Mouse (Mus musculus): Measurements from ENCODE around the gene Ift140. TPM values are rescaled to one million over a fixed set of nuclear protein-coding genes. Genes with fewer than 3 reads are reported as not detected.
A peak's percentile ranks its signal among the peaks of the same experiment; 100 is the strongest.
"Not testable (repeated sequence)": the region's sequence is repeated elsewhere in the genome, so short reads cannot be mapped to it uniquely, and the experiment has no call there.

The Ift140 gene
- polyA plus RNA-seq, 1 experiment from 2014 or later = 145 TPM

- Histone ChIP-seq H3K4me2 (ENCODE audit: low read depth, low read length) (no peak within 1 kb of the TSS), H3K9ac (ENCODE audit: low read depth, low read length) (no peak within 1 kb of the TSS), H3K4me3 (ENCODE audit: low read depth, low read length) (no peak within 1 kb of the TSS), H3K36me3 (ENCODE audit: control insufficient read depth, insufficient read depth) (no peaks in the 10 kb centered on the region), H3K27ac (ENCODE audit: low read length) (no peak within 1 kb of the TSS), H3K4me1 (ENCODE audit: control insufficient read depth, low read depth, low read length) (peaks cover 17% of the 10 kb centered on the region), H3K27me3 (ENCODE audit: control insufficient read depth, insufficient read depth, low read depth, low read length) (no peaks in the 10 kb centered on the region), H3K9me3 (replicated peaks; ENCODE audit: control insufficient read depth, low read length) (no peaks in the 10 kb centered on the region)
- ATAC-seq (ENCODE audit: low read depth) = no peak
- WGBS (ENCODE audit: insufficient replicate concordance) = 13% methylated on average over 3 of the region's 3 CpGs
Measured at GRCm38 (mm10) chr17:25120406-25120805, 104.5 kb downstream of the Ift140 start, which contains the start of gene Ptx4. Ptx4 (plus strand) TSS chr17:25120760.

GRCm38 (mm10) chr17:25123979-25124378, 108.1 kb downstream of the Ift140 start:
- no peak overlapping the region for H3K27ac ChIP-seq (ENCODE audit: low read length)
- H3K4me3 ChIP-seq (ENCODE audit: low read depth, low read length) = no peak overlapping the region
- H3K36me3 ChIP-seq (ENCODE audit: control insufficient read depth, insufficient read depth) = no peaks in the 10 kb centered on the region
- H3K27me3 ChIP-seq (ENCODE audit: control insufficient read depth, insufficient read depth, low read depth, low read length) = no peaks in the 10 kb centered on the region
- 23% methylated on average over 7 of the region's 7 CpGs for WGBS (ENCODE audit: insufficient replicate concordance)
- H3K9ac ChIP-seq (ENCODE audit: low read depth, low read length) = no peak overlapping the region
- no peak overlapping the region for H3K4me2 ChIP-seq (ENCODE audit: low read depth, low read length)
- H3K9me3 ChIP-seq (replicated peaks; ENCODE audit: control insufficient read depth, low read length) = no peaks in the 10 kb centered on the region
- H3K4me1 ChIP-seq (ENCODE audit: control insufficient read depth, low read depth, low read length) = peaks cover 37% of the 10 kb centered on the region
- no peak for ATAC-seq (ENCODE audit: low read depth)

GRCm38 (mm10) chr17:25125442-25126060, 109.7 kb downstream of the Ift140 start:
- H3K4me2 ChIP-seq (ENCODE audit: low read depth, low read length); H3K9ac ChIP-seq (ENCODE audit: low read depth, low read length); H3K4me3 ChIP-seq (ENCODE audit: low read depth, low read length); H3K9me3 ChIP-seq (replicated peaks; ENCODE audit: control insufficient read depth, low read length); H3K27me3 ChIP-seq (ENCODE audit: control insufficient read depth, insufficient read depth, low read depth, low read length); H3K36me3 ChIP-seq (ENCODE audit: control insufficient read depth, insufficient read depth): not testable (repeated sequence)
- 45% methylated on average over 3 of the region's 3 CpGs for WGBS (ENCODE audit: insufficient replicate concordance)
- 0 out of 2 replicates have a peak, but pooled peaks have one; percentile 35 for ATAC-seq (ENCODE audit: low read depth)
- H3K27ac ChIP-seq (ENCODE audit: low read length) = peak overlapping the region; percentile 59; the same call in 1 of the 2 replicates
- H3K4me1 ChIP-seq (ENCODE audit: control insufficient read depth, low read depth, low read length) = peaks cover 33% of the 10 kb centered on the region

- Histone ChIP-seq H3K36me3 (ENCODE audit: control insufficient read depth, insufficient read depth) (no peaks in the 10 kb centered on the region), H3K4me1 (ENCODE audit: control insufficient read depth, low read depth, low read length) (peaks cover 33% of the 10 kb centered on the region), H3K4me3 (ENCODE audit: low read depth, low read length) (peak overlapping the region; percentile 13), H3K4me2 (ENCODE audit: low read depth, low read length) (peak overlapping the region; percentile 44), H3K27me3 (ENCODE audit: control insufficient read depth, insufficient read depth, low read depth, low read length) (no peaks in the 10 kb centered on the region), H3K9ac (ENCODE audit: low read depth, low read length) (peak overlapping the region; percentile 34), H3K27ac (ENCODE audit: low read length) (peak overlapping the region; percentile 91), H3K9me3 (replicated peaks; ENCODE audit: control insufficient read depth, low read length) (no peaks in the 10 kb centered on the region)
- 12% methylated on average over 8 of the region's 8 CpGs for WGBS (ENCODE audit: insufficient replicate concordance)
- peak; percentile 86 for ATAC-seq (ENCODE audit: low read depth)
Measured at GRCm38 (mm10) chr17:25127079-25127478, 111.2 kb downstream of the Ift140 start.

GRCm38 (mm10) chr17:25127681-25128080, 111.8 kb downstream of the Ift140 start:
- WGBS (ENCODE audit: insufficient replicate concordance) = 28% methylated on average over 9 of the region's 9 CpGs
- Histone ChIP-seq H3K4me3 (ENCODE audit: low read depth, low read length) (no peak overlapping the region; the same call in none of the 2 replicates), H3K36me3 (ENCODE audit: control insufficient read depth, insufficient read depth) (no peaks in the 10 kb centered on the region), H3K4me2 (ENCODE audit: low read depth, low read length) (peak overlapping the region; percentile 44), H3K27me3 (ENCODE audit: control insufficient read depth, insufficient read depth, low read depth, low read length) (no peaks in the 10 kb centered on the region), H3K27ac (ENCODE audit: low read length) (peak overlapping the region; percentile 91), H3K4me1 (ENCODE audit: control insufficient read depth, low read depth, low read length) (peaks cover 33% of the 10 kb centered on the region), H3K9ac (ENCODE audit: low read depth, low read length) (peak overlapping the region; percentile 34), H3K9me3 (replicated peaks; ENCODE audit: control insufficient read depth, low read length) (no peaks in the 10 kb centered on the region)
- ATAC-seq (ENCODE audit: low read depth) = peak; percentile 54

- Histone ChIP-seq H3K9ac (ENCODE audit: low read depth, low read length) (no peak overlapping the region), H3K4me3 (ENCODE audit: low read depth, low read length) (no peak overlapping the region), H3K9me3 (replicated peaks; ENCODE audit: control insufficient read depth, low read length) (no peaks in the 10 kb centered on the region), H3K4me2 (ENCODE audit: low read depth, low read length) (no peak overlapping the region), H3K27ac (ENCODE audit: low read length) (no peak overlapping the region), H3K4me1 (ENCODE audit: control insufficient read depth, low read depth, low read length) (peaks cover 44% of the 10 kb centered on the region), H3K27me3 (ENCODE audit: control insufficient read depth, insufficient read depth, low read depth, low read length) (no peaks in the 10 kb centered on the region), H3K36me3 (ENCODE audit: control insufficient read depth, insufficient read depth) (no peaks in the 10 kb centered on the region)
- 88% methylated on average over 1 of the region's 1 CpGs for WGBS (ENCODE audit: insufficient replicate concordance)
- no peak for ATAC-seq (ENCODE audit: low read depth)
Measured at GRCm38 (mm10) chr17:25130060-25130459, 114.2 kb downstream of the Ift140 start.

- peak within 1 kb of the TSS; percentile 84 for H3K4me3 ChIP-seq (ENCODE audit: low read depth, low read length)
- WGBS (ENCODE audit: insufficient replicate concordance) = under 1% methylated on average over 40 of the region's 40 CpGs
- ATAC-seq (ENCODE audit: low read depth) = peak; percentile 91
Measured at GRCm38 (mm10) chr17:25133275-25133698, 117.4 kb downstream of the Ift140 start, which contains the start of gene Clcn7. Clcn7 (plus strand) TSS chr17:25133391.

GRCm38 (mm10) chr17:25135622-25136021, 119.7 kb downstream of the Ift140 start:
- peaks cover 15% of the 10 kb centered on the region for H3K4me1 ChIP-seq (ENCODE audit: control insufficient read depth, low read depth, low read length)
- no peak overlapping the region for H3K27ac ChIP-seq (ENCODE audit: low read length)
- H3K36me3 ChIP-seq (ENCODE audit: control insufficient read depth, insufficient read depth) = no peaks in the 10 kb centered on the region
- H3K9me3 ChIP-seq (replicated peaks; ENCODE audit: control insufficient read depth, low read length) = no peaks in the 10 kb centered on the region
- WGBS (ENCODE audit: insufficient replicate concordance) = 78% methylated on average over 6 of the region's 6 CpGs
- no peak overlapping the region for H3K9ac ChIP-seq (ENCODE audit: low read depth, low read length)
- no peak for ATAC-seq (ENCODE audit: low read depth)
- no peak overlapping the region for H3K4me3 ChIP-seq (ENCODE audit: low read depth, low read length)
- H3K27me3 ChIP-seq (ENCODE audit: control insufficient read depth, insufficient read depth, low read depth, low read length) = no peaks in the 10 kb centered on the region
- no peak overlapping the region for H3K4me2 ChIP-seq (ENCODE audit: low read depth, low read length)

More at GRCm38 (mm10) chr17:25133275-25133698, 117.4 kb downstream of the Ift140 start, which contains the start of gene Clcn7:
- Histone ChIP-seq H3K9ac (ENCODE audit: low read depth, low read length) (peak within 1 kb of the TSS; percentile 83), H3K4me1 (ENCODE audit: control insufficient read depth, low read depth, low read length) (peaks cover 15% of the 10 kb centered on the region), H3K36me3 (ENCODE audit: control insufficient read depth, insufficient read depth) (no peaks in the 10 kb centered on the region), H3K4me2 (ENCODE audit: low read depth, low read length) (peak within 1 kb of the TSS; percentile 68), H3K9me3 (replicated peaks; ENCODE audit: control insufficient read depth, low read length) (no peaks in the 10 kb centered on the region), H3K27ac (ENCODE audit: low read length) (peak within 1 kb of the TSS; percentile 32; the same call in 1 of the 2 replicates), H3K27me3 (ENCODE audit: control insufficient read depth, insufficient read depth, low read depth, low read length) (no peaks in the 10 kb centered on the region)

GRCm38 (mm10) chr17:25138803-25139202, 122.9 kb downstream of the Ift140 start:
- no peak for ATAC-seq (ENCODE audit: low read depth)
- no peaks in the 10 kb centered on the region for H3K36me3 ChIP-seq (ENCODE audit: control insufficient read depth, insufficient read depth)
- no peak overlapping the region for H3K9ac ChIP-seq (ENCODE audit: low read depth, low read length)
- H3K4me2 ChIP-seq (ENCODE audit: low read depth, low read length) = no peak overlapping the region
- no peaks in the 10 kb centered on the region for H3K9me3 ChIP-seq (replicated peaks; ENCODE audit: control insufficient read depth, low read length)
- peaks cover 10% of the 10 kb centered on the region for H3K4me1 ChIP-seq (ENCODE audit: control insufficient read depth, low read depth, low read length)
- WGBS (ENCODE audit: insufficient replicate concordance) = 75% methylated on average over 1 of the region's 1 CpGs
- H3K4me3 ChIP-seq (ENCODE audit: low read depth, low read length) = no peak overlapping the region
- H3K27ac ChIP-seq (ENCODE audit: low read length) = no peak overlapping the region
- no peaks in the 10 kb centered on the region for H3K27me3 ChIP-seq (ENCODE audit: control insufficient read depth, insufficient read depth, low read depth, low read length)
